Mouse (Mus musculus) small intestine, adult 2 months (tissue): Measurements from ENCODE around the gene Ewsr1. TPM values are rescaled to one million over a fixed set of nuclear protein-coding genes. Genes with fewer than 3 reads are reported as not detected.
A peak's percentile ranks its signal among the peaks of the same experiment; 100 is the strongest.

Experiments used
- H3K27ac ChIP-seq: fragments of 200-500 bp; 2 replicates; pipeline ENCODE4 v1.5.1; 2012; ENCODE audit warnings: low read depth, low read length, control low read depth, inconsistent platforms; ENCODE audit not compliant: insufficient read depth
- H3K27me3 ChIP-seq: fragments of 200-500 bp; 2 replicates; pipeline ENCODE4 v1.6.1; 2012; ENCODE audit warnings: mild to moderate bottlenecking, moderate library complexity, low read length, inconsistent platforms; ENCODE audit not compliant: control insufficient read depth, insufficient read depth
- H3K36me3 ChIP-seq: fragments of 200-500 bp; 2 replicates; pipeline ENCODE4 v1.6.1; 2012; ENCODE audit warnings: mild to moderate bottlenecking, low read length, control low read depth, inconsistent platforms; ENCODE audit not compliant: control insufficient read depth, insufficient read depth
- H3K4me1 ChIP-seq: fragments of 200-500 bp; 2 replicates; pipeline ENCODE4 v1.6.1; 2012; ENCODE audit warnings: low read length, inconsistent platforms, mixed read lengths; ENCODE audit not compliant: control insufficient read depth, insufficient read depth, insufficient read length
- H3K4me3 ChIP-seq: fragments of 200-500 bp; 2 replicates; pipeline ENCODE4 v1.5.1; 2012; ENCODE audit warnings: low read depth, mild to moderate bottlenecking, control low read depth, inconsistent platforms, low read length, moderate library complexity
- CTCF ChIP-seq: fragments of 200-500 bp; IDR thresholded peaks from 2 replicates; pipeline ENCODE4 v1.5.1; 2012; ENCODE audit warnings: low read depth, mild to moderate bottlenecking, control low read depth, inconsistent platforms, low read length, moderate library complexity, mixed read lengths; ENCODE audit not compliant: insufficient replicate concordance, insufficient read length; ENCODE audit errors: extremely low read depth
- POLR2A ChIP-seq: fragments of 200-500 bp; IDR thresholded peaks from 2 replicates; pipeline ENCODE4 v1.6.1; 2012; ENCODE audit warnings: low read depth, mild to moderate bottlenecking, control low read depth, inconsistent platforms, low read length, moderate library complexity
- WGBS: fragments of 180-500 bp; shearing (Covaris S2); methylation state at CpG from one replicate; pipeline ENCODE4 v1.1.7; 2018; 5-methylcytosine and 5-hydroxymethylcytosine counted together
- polyA plus RNA-seq: library from polyadenylated mRNA; depleted of rRNA; stranded (reverse); fragments of >200 nt; gene quantifications from 2 replicates; pipeline ENCODE4 v1.2.3, GENCODE M21; 2012

Ewsr1 gene
- polyA plus RNA-seq, 1 experiment: 396 TPM

DNA sequence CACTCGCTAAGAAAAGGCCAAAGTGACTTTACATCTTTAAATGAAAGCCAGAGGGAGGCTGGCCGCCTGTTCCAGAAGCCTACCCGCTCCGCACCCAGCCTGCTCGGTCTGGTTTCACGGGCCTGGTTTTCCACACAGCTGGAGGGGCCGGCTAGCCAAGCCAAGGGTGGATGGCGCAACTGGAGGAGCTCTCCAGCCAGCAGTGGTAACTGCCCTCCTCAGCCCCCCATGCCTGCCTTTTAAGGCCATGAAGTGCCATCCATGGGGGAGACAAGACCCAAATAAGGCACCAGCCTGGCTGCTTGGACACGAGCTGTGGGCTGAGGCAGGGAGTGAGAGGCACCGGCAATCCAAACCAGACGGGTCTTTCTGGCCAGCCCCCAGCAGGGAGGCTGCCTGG is 36.8 kb upstream of the Ewsr1 start:
- Histone ChIP-seq H3K4me3 (peak overlapping the region; percentile 17; the same call in 1 of the 2 replicates), H3K27ac (peak overlapping the region; percentile 59), H3K27me3 (no peaks in the 10 kb centered on the region), H3K4me1 (peaks cover 7% of the 10 kb centered on the region), H3K36me3 (no peaks in the 10 kb centered on the region)
- TF ChIP-seq POLR2A (no peak), CTCF (no peak)
- WGBS: 80% methylated on average over 11 of the region's 11 CpGs

DNA sequence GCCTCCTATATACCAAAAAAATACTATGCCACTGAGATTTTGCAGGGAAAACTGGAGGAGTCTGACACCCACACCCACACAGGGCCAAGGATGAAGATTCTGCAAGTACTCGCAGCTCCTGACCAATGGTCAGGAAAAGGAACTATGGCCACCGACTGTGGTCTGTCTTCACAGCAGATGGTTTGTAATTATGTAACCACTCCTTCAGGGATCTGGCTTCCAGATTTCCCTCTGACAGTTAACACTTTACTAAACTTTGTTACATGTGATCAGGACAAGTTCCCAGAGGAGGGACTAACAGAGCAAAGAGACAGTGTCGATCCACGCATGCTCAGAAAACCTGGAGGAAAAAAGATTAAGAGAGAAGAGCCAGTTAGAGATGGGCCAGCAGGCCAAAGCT is 33.7 kb upstream of the Ewsr1 start:
- no peaks in the 10 kb centered on the region; the same call in 1 of the 2 replicates for H3K4me1 ChIP-seq
- no peak overlapping the region for H3K4me3 ChIP-seq
- H3K27ac ChIP-seq: no peak overlapping the region
- H3K36me3 ChIP-seq: no peaks in the 10 kb centered on the region
- 62% methylated on average over 4 of the region's 4 CpGs for WGBS
- TF ChIP-seq CTCF (no peak), POLR2A (no peak)
- H3K27me3 ChIP-seq: no peaks in the 10 kb centered on the region

DNA sequence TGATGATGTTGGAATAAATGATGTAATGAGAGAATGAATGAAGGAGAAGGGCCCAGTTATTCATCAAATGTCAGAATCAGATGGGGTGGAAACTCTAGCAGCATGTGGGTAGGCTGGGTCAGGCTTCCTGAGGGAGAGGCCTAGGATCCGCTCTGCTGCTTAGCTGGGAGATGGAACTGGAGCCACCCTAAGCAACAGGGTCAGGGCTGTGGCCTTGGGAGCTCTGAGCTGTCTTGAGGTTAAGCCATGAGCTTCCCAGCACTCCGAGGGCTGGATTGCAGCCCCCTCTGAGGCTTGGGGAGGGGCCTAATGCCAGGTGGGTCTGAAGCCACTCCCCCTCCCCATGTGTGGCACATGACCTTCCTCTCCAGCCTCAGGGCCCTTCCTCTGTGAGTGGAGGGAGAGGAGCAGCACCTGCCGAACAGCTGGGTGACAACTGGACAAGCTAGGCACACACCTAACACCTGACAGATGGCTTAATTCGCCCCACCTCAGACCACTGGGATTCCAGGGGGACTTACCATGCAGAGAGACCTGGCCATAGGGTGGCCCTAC is 31.1 kb upstream of the Ewsr1 start:
- WGBS: 86% methylated on average over 4 of the region's 4 CpGs
- H3K4me1 ChIP-seq: no peaks in the 10 kb centered on the region; the same call in 1 of the 2 replicates
- no peaks in the 10 kb centered on the region for H3K27me3 ChIP-seq
- TF ChIP-seq POLR2A (no peak), CTCF (no peak)
- no peaks in the 10 kb centered on the region for H3K36me3 ChIP-seq
- no peak overlapping the region for H3K27ac ChIP-seq
- no peak overlapping the region for H3K4me3 ChIP-seq

DNA sequence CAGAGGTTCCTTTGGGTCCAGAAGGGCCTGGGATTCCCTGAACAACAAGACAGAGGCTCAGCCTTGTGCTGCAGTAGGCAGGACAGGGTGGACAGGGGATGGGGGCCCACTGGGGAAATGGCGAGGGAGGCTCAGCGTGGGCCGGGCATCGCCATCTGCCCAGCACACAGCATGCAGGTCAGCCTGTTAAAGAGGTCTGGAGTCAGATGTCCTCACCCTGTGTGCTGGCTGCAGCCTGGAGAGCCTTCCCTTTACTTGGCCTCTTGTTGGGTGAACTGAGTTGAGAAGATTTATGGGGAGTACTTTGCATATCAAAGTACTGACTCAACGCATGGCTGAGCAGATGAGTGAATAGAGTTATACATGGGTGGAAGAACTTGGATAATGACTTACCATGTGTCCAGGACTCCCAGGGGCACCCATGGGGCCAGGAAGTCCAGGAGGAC is 30.0 kb upstream of the Ewsr1 start:
- H3K27me3 ChIP-seq: no peaks in the 10 kb centered on the region
- WGBS: 84% methylated on average over 5 of the region's 5 CpGs
- H3K36me3 ChIP-seq: no peaks in the 10 kb centered on the region
- no peak overlapping the region for H3K27ac ChIP-seq
- TF ChIP-seq POLR2A (no peak), CTCF (no peak)
- H3K4me3 ChIP-seq: no peak overlapping the region
- no peaks in the 10 kb centered on the region; the same call in 1 of the 2 replicates for H3K4me1 ChIP-seq

DNA sequence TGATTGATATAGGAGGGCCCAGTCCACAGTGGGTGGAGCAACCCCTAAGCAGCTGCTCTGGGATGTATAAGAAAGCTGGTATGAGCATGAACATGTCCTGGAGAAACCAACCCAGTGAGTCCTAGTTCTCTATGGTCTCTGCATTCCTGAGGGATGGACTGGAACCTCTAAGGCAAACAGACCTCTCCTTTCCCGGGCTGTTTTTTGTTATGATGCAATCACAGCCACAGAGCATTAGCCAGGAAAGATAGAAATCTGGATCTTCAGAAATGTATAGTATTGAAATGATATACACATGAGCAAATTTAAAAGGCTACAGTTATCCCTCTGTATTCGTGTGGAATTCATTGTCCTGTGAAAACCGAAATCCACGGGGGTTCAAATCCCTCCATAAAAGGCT is 26.6 kb upstream of the Ewsr1 start:
- 70% methylated on average over 4 of the region's 4 CpGs for WGBS
- H3K27me3 ChIP-seq: no peaks in the 10 kb centered on the region
- H3K36me3 ChIP-seq: no peaks in the 10 kb centered on the region
- H3K27ac ChIP-seq: no peak overlapping the region
- H3K4me1 ChIP-seq: no peaks in the 10 kb centered on the region
- no peak overlapping the region for H3K4me3 ChIP-seq
- TF ChIP-seq CTCF (no peak), POLR2A (no peak)

DNA sequence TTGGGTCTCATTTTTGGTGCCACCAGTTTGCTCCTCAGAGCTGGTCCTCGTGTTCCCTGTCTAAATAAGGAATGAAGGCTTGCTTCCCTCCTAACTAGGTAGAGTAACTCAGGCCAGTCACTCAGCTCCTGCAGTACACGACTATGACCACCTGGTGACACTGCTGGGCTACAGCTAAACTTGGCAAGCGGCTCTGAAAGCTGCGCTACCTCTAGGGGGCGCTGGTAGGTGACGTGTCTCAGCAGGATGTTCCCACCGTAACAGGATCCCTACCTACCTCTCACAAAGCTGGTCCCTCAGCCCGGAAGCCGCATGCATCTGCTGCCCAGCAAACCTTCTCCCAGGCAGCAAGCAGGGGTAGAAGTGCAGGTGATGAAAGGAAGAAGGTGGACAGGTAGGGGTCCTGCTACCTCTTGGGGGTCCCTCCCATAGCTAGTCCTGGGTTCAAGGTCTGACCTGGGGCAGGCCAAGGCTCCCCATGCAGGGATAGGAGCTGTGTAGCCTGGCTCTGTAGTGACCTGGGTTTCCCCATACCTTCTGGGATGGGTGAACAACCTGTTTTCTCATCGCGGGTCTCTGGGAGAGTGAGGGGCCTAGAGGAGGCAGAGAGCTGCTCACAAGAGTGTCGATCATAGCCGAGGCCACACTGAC is 16.0 kb upstream of the Ewsr1 start:
- Histone ChIP-seq H3K27ac (no peak overlapping the region), H3K27me3 (no peaks in the 10 kb centered on the region), H3K4me1 (no peaks in the 10 kb centered on the region), H3K4me3 (no peak overlapping the region), H3K36me3 (no peaks in the 10 kb centered on the region)
- TF ChIP-seq POLR2A (no peak), CTCF (peak; percentile 99)
- 32% methylated on average over 13 of the region's 13 CpGs for WGBS

DNA sequence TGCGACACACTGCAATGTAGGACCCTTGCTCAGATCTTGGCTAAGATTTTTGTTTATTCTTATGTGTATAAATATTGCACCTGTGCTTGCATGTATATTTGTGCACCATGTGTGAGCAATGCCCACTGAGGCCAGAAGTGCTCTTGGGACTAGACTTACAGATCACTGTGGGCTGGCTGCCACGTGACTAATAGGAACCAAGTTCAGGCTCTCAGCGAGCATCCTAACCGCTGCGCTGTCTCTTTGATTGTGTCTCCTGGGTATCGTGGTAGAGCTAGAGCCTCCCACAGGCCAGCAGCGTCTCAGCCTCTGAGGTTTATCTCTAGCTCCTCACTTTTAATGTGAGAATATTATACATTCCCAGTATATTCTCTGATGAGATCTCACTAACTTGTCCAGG is 14.6 kb upstream of the Ewsr1 start:
- Histone ChIP-seq H3K27ac (no peak overlapping the region), H3K4me1 (no peaks in the 10 kb centered on the region), H3K4me3 (no peak overlapping the region), H3K36me3 (no peaks in the 10 kb centered on the region), H3K27me3 (no peaks in the 10 kb centered on the region)
- TF ChIP-seq CTCF: no peak
- TF ChIP-seq POLR2A: no peak
- 81% methylated on average over 7 of the region's 7 CpGs for WGBS
